Mouse (Mus musculus) embryonic fibroblast, embryonic 13.5 days (primary cell): Measurements from ENCODE around the gene Sco2.

Experiments used
- CTCF ChIP-seq: IDR thresholded peaks from 2 replicates; pipeline ENCODE4 v1.5.1; 2011; ENCODE audit warnings: mild to moderate bottlenecking, control low read depth, low read length, moderate library complexity, borderline replicate concordance; ENCODE audit not compliant: insufficient read depth
- POLR2A ChIP-seq: IDR thresholded peaks from 2 replicates; pipeline ENCODE4 v1.6.1; 2011; ENCODE audit warnings: low read depth, mild to moderate bottlenecking, control low read depth, low read length, moderate library complexity

- TF ChIP-seq POLR2A: no peak
- no peak for TF ChIP-seq CTCF
These were observed 694 bp upstream of the Sco2 start for GRCm38 (mm10) chr15:89374340-89374739.
